Mouse (Mus musculus): ENCODE data around the gene Adcyap1. TPM values are rescaled to one million over a fixed set of nuclear protein-coding genes. Genes with fewer than 3 reads are reported as not detected.

Gene Adcyap1
- polyA plus RNA-seq (2012; rRNA removed) = not detected in 2 replicates

DNA sequence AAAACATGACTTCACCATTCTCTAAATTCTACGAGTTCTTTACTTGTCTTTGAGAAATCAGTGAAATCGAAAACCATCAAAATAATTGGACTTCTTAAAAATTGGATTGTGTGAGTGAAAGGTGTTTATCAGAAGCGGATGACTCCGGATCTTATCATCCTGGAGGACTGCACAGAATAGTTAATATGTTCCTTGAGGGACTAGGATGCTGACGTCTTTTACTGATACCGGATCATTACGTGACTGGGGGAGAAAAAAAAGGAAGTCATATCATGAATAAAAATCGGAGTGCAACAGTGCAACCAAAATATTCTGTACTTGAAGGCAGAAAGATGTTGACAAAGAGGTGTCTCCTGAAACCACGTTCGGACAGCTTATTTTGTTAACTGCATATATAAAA is at the start of gene Adcyap1:
Gene Adcyap1, plus strand, starts transcription at position 301 of the 400 bp plus-strand sequence.

Measured in liver, embryonic 18 days (tissue).